Mouse (Mus musculus): ENCODE results near the gene Gucy2g. TPM values are rescaled to one million over a fixed set of nuclear protein-coding genes. Genes with fewer than 3 reads are reported as not detected.
"Not testable (repeated sequence)": the region's sequence is repeated elsewhere in the genome, so short reads cannot be mapped to it uniquely, and the experiment has no call there.

Gucy2g gene
- polyA plus RNA-seq, 1 experiment from 2014 or later = 0.05 TPM

GRCm38 (mm10) chr19:55170399-55170798, 70.6 kb downstream of the Gucy2g start:
- Histone ChIP-seq H3K27me3 (no peaks in the 10 kb centered on the region), H3K9me3 (0 out of 2 replicates have a peak, but pooled peaks cover 7% of the 10 kb centered on the region), H3K4me2 (no peak overlapping the region), H3K9ac (no peak overlapping the region), H3K4me3 (no peak overlapping the region), H3K27ac (no peak overlapping the region), H3K4me1 (peaks cover 21% of the 10 kb centered on the region), H3K36me3 (no peaks in the 10 kb centered on the region)
- no peak for ATAC-seq (ENCODE audit: borderline replicate concordance, extremely low read depth, low FRiP score, low TSS enrichment)

- ATAC-seq (ENCODE audit: borderline replicate concordance, extremely low read depth, low FRiP score, low TSS enrichment); H3K4me2 ChIP-seq; H3K36me3 ChIP-seq; H3K9ac ChIP-seq; H3K9me3 ChIP-seq; H3K27me3 ChIP-seq; H3K4me3 ChIP-seq: not testable (repeated sequence)
- Histone ChIP-seq H3K4me1 (peaks cover 21% of the 10 kb centered on the region), H3K27ac (0 out of 2 replicates have a peak overlapping the region, but pooled peaks have one; percentile 9)
- 82% methylated on average over 8 of the region's 8 CpGs for WGBS
Observed at GRCm38 (mm10) chr19:55169236-55169729, 71.8 kb downstream of the Gucy2g start.

GRCm38 (mm10) chr19:55168360-55168759, 72.7 kb downstream of the Gucy2g start:
- Histone ChIP-seq H3K36me3 (no peaks in the 10 kb centered on the region), H3K27ac (peak overlapping the region; percentile 61), H3K9me3 (0 out of 2 replicates have a peak, but pooled peaks cover 7% of the 10 kb centered on the region), H3K4me1 (peaks cover 21% of the 10 kb centered on the region), H3K4me2 (no peak overlapping the region), H3K9ac (no peak overlapping the region), H3K4me3 (no peak overlapping the region), H3K27me3 (no peaks in the 10 kb centered on the region)
- 10% methylated on average over 6 of the region's 6 CpGs for WGBS
- peak; percentile 66; the same call in 1 of the 2 replicates for ATAC-seq (ENCODE audit: borderline replicate concordance, extremely low read depth, low FRiP score, low TSS enrichment)

GRCm38 (mm10) chr19:55167741-55168140, 73.3 kb downstream of the Gucy2g start:
- H3K4me1 ChIP-seq = peaks cover 21% of the 10 kb centered on the region
- ATAC-seq (ENCODE audit: borderline replicate concordance, extremely low read depth, low FRiP score, low TSS enrichment) = no peak
- H3K4me2 ChIP-seq = no peak overlapping the region
- no peaks in the 10 kb centered on the region for H3K27me3 ChIP-seq
- 25% methylated on average over 2 of the region's 2 CpGs for WGBS
- 0 out of 2 replicates have a peak, but pooled peaks cover 7% of the 10 kb centered on the region for H3K9me3 ChIP-seq
- no peaks in the 10 kb centered on the region for H3K36me3 ChIP-seq
- H3K27ac ChIP-seq = peak overlapping the region; percentile 61; the same call in 1 of the 2 replicates
- H3K4me3 ChIP-seq = no peak overlapping the region
- no peak overlapping the region for H3K9ac ChIP-seq

GRCm38 (mm10) chr19:55166741-55167140, 74.3 kb downstream of the Gucy2g start:
- H3K9me3 ChIP-seq = 0 out of 2 replicates have a peak, but pooled peaks cover 7% of the 10 kb centered on the region
- no peak overlapping the region for H3K4me2 ChIP-seq
- no peak overlapping the region for H3K9ac ChIP-seq
- H3K4me1 ChIP-seq = peaks cover 21% of the 10 kb centered on the region
- no peak overlapping the region; the same call in 1 of the 2 replicates for H3K27ac ChIP-seq
- H3K27me3 ChIP-seq = no peaks in the 10 kb centered on the region
- ATAC-seq (ENCODE audit: borderline replicate concordance, extremely low read depth, low FRiP score, low TSS enrichment) = no peak
- no peak overlapping the region for H3K4me3 ChIP-seq
- WGBS = 67% methylated on average over 2 of the region's 2 CpGs
- H3K36me3 ChIP-seq = no peaks in the 10 kb centered on the region

GRCm38 (mm10) chr19:55165954-55166353, 75.1 kb downstream of the Gucy2g start:
- ATAC-seq (ENCODE audit: borderline replicate concordance, extremely low read depth, low FRiP score, low TSS enrichment) = no peak
- Histone ChIP-seq H3K4me3 (no peak overlapping the region), H3K27me3 (0 out of 2 replicates have a peak, but pooled peaks cover 3% of the 10 kb centered on the region), H3K4me2 (no peak overlapping the region), H3K9ac (no peak overlapping the region), H3K36me3 (no peaks in the 10 kb centered on the region), H3K9me3 (0 out of 2 replicates have a peak, but pooled peaks cover 7% of the 10 kb centered on the region), H3K4me1 (peaks cover 21% of the 10 kb centered on the region), H3K27ac (no peak overlapping the region)
- 67% methylated on average over 4 of the region's 4 CpGs for WGBS

GRCm38 (mm10) chr19:55165183-55165865, 75.7 kb downstream of the Gucy2g start:
- H3K4me3 ChIP-seq = no peak overlapping the region
- H3K36me3 ChIP-seq = no peaks in the 10 kb centered on the region
- H3K27ac ChIP-seq = no peak overlapping the region
- H3K4me1 ChIP-seq = peaks cover 21% of the 10 kb centered on the region
- 0 out of 2 replicates have a peak, but pooled peaks cover 6% of the 10 kb centered on the region for H3K9me3 ChIP-seq
- no peak overlapping the region for H3K4me2 ChIP-seq
- WGBS = 81% methylated on average over 1 of the region's 1 CpGs
- no peak for ATAC-seq (ENCODE audit: borderline replicate concordance, extremely low read depth, low FRiP score, low TSS enrichment)
- 0 out of 2 replicates have a peak, but pooled peaks cover 3% of the 10 kb centered on the region for H3K27me3 ChIP-seq
- no peak overlapping the region for H3K9ac ChIP-seq

- Histone ChIP-seq H3K4me1 (peaks cover 30% of the 10 kb centered on the region), H3K9ac (no peak overlapping the region), H3K9me3 (no peaks in the 10 kb centered on the region), H3K4me2 (no peak overlapping the region), H3K4me3 (no peak overlapping the region), H3K36me3 (no peaks in the 10 kb centered on the region), H3K27me3 (0 out of 2 replicates have a peak, but pooled peaks cover 3% of the 10 kb centered on the region), H3K27ac (no peak overlapping the region)
- ATAC-seq (ENCODE audit: borderline replicate concordance, extremely low read depth, low FRiP score, low TSS enrichment) = no peak
- 72% methylated on average over 1 of the region's 1 CpGs for WGBS
Observed at GRCm38 (mm10) chr19:55164162-55164561, 76.9 kb downstream of the Gucy2g start.

GRCm38 (mm10) chr19:55162271-55162670, 78.8 kb downstream of the Gucy2g start:
- Histone ChIP-seq H3K4me2 (no peak overlapping the region), H3K27ac (no peak overlapping the region), H3K27me3 (0 out of 2 replicates have a peak, but pooled peaks cover 3% of the 10 kb centered on the region), H3K4me3 (no peak overlapping the region), H3K36me3 (no peaks in the 10 kb centered on the region), H3K9ac (no peak overlapping the region), H3K4me1 (peaks cover 24% of the 10 kb centered on the region), H3K9me3 (no peaks in the 10 kb centered on the region)
- no peak for ATAC-seq (ENCODE audit: borderline replicate concordance, extremely low read depth, low FRiP score, low TSS enrichment)
- 58% methylated on average over 4 of the region's 4 CpGs for WGBS

GRCm38 (mm10) chr19:55159826-55160225, 81.2 kb downstream of the Gucy2g start:
- peaks cover 15% of the 10 kb centered on the region; the same call in 1 of the 2 replicates for H3K4me1 ChIP-seq
- no peak overlapping the region for H3K9ac ChIP-seq
- no peak overlapping the region for H3K27ac ChIP-seq
- 0 out of 2 replicates have a peak, but pooled peaks cover 3% of the 10 kb centered on the region for H3K27me3 ChIP-seq
- no peak overlapping the region for H3K4me2 ChIP-seq
- H3K36me3 ChIP-seq = no peaks in the 10 kb centered on the region
- 32% methylated on average over 6 of the region's 6 CpGs for WGBS
- no peak overlapping the region for H3K4me3 ChIP-seq
- no peaks in the 10 kb centered on the region for H3K9me3 ChIP-seq
- ATAC-seq (ENCODE audit: borderline replicate concordance, extremely low read depth, low FRiP score, low TSS enrichment) = no peak

GRCm38 (mm10) chr19:55158606-55159005, 82.4 kb downstream of the Gucy2g start:
- Histone ChIP-seq H3K4me1 (peaks cover 15% of the 10 kb centered on the region; the same call in 1 of the 2 replicates), H3K36me3 (no peaks in the 10 kb centered on the region), H3K4me2 (no peak overlapping the region), H3K9ac (no peak overlapping the region), H3K9me3 (no peaks in the 10 kb centered on the region), H3K27ac (no peak overlapping the region), H3K4me3 (no peak overlapping the region), H3K27me3 (0 out of 2 replicates have a peak, but pooled peaks cover 3% of the 10 kb centered on the region)
- no peak for ATAC-seq (ENCODE audit: borderline replicate concordance, extremely low read depth, low FRiP score, low TSS enrichment)
- WGBS = 52% methylated on average over 8 of the region's 8 CpGs

- 80% methylated on average over 7 of the region's 7 CpGs for WGBS
- Histone ChIP-seq H3K9me3 (no peaks in the 10 kb centered on the region), H3K4me2 (no peak overlapping the region), H3K4me1 (peaks cover 15% of the 10 kb centered on the region; the same call in 1 of the 2 replicates), H3K36me3 (no peaks in the 10 kb centered on the region), H3K27me3 (0 out of 2 replicates have a peak, but pooled peaks cover 3% of the 10 kb centered on the region), H3K4me3 (no peak overlapping the region), H3K27ac (no peak overlapping the region), H3K9ac (no peak overlapping the region)
- ATAC-seq (ENCODE audit: borderline replicate concordance, extremely low read depth, low FRiP score, low TSS enrichment) = no peak
Observed at GRCm38 (mm10) chr19:55157029-55157428, 84.0 kb downstream of the Gucy2g start.
